Mouse (Mus musculus): ENCODE measurements around the gene B630019K06Rik.

- no peak for TF ChIP-seq CTCF (IDR thresholded peaks at IDR 0.05; ENCODE audit: borderline replicate concordance, control insufficient read depth, extremely low read depth, insufficient read depth, low read length, poor library complexity)
- TF ChIP-seq POLR2A (IDR thresholded peaks at IDR 0.05; ENCODE audit: control insufficient read depth, extremely low read depth, insufficient read depth, low read length, poor library complexity) = no peak
These were observed 29.8 kb downstream of the B630019K06Rik start for GRCm38 (mm10) chrX:8921813-8922607.

Data from thymus, adult 2 months (tissue).